Mouse (Mus musculus): ENCODE results near the gene Bpifb1. TPM values are rescaled to one million over a fixed set of nuclear protein-coding genes. Genes with fewer than 3 reads are reported as not detected.

Gene Bpifb1
- polyA plus RNA-seq, 1 experiment from 2014 or later, result 0.45 TPM

DNA sequence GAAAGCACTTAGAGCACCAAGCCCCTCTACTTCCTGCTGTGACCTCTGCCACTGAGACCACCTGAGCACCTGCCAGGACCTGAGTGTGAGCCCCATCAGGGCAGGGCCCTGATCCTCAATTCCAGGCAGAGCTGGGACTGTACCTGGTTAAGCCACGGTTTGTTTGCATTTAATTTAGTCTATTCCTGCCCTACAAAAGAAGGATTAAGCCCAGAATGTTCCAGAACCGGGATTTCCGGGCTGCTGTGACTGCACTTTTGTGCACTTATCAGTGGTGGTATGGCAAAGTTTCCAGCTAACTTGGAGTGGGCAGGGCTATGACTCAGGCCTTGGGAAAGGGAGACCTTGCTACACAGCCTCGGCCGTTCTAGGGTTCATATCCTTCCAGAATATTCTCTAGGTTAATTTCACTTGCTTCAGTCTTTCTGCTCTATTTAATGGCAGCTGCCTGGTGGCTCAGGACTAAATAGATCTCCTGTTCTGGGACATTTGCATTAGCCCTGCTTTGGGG lies 3.4 kb downstream of the Bpifb1 start:
- Histone ChIP-seq H3K27ac (ENCODE audit: low read length) (no peak overlapping the region), H3K36me3 (ENCODE audit: control insufficient read depth, insufficient read depth) (no peaks in the 10 kb centered on the region), H3K4me3 (ENCODE audit: low read length) (no peak overlapping the region), H3K27me3 (ENCODE audit: control insufficient read depth, insufficient read depth, low read length) (no peaks in the 10 kb centered on the region), H3K9me3 (replicated peaks; ENCODE audit: control insufficient read depth, low read length) (no peaks in the 10 kb centered on the region), H3K4me1 (ENCODE audit: control insufficient read depth, insufficient read depth, low read length) (peaks cover 16% of the 10 kb centered on the region), H3K4me2 (ENCODE audit: low read depth, low read length) (no peak overlapping the region), H3K9ac (ENCODE audit: low read length) (no peak overlapping the region)
- ATAC-seq (replicated peaks; ENCODE audit: extremely low read depth, insufficient read depth, low FRiP score), result no peak
- WGBS, result 49% methylated on average over 5 of the region's 5 CpGs

DNA sequence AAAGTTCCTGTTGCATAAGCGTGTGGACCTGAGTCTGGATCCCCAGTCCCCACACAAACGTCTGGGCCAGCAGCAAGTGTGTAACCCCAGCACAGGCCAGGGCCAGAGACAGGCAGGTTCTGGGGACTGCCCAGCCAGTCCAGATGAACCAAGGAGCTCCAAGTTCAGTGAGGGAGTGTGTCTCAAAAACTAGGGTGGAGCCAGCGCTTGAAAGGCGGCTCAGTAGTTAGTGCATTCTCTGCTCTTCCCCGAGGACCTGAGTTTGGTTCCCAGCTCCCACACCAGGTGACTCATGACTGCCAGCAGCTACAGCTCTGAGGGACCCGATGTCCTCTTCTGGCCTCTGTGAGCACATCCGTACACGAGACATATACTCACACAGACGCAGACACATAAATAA lies 6.4 kb downstream of the Bpifb1 start:
- H3K4me3 ChIP-seq (ENCODE audit: low read length), result no peak overlapping the region
- H3K9ac ChIP-seq (ENCODE audit: low read length), result no peak overlapping the region
- no peaks in the 10 kb centered on the region for H3K27me3 ChIP-seq (ENCODE audit: control insufficient read depth, insufficient read depth, low read length)
- no peak overlapping the region for H3K4me2 ChIP-seq (ENCODE audit: low read depth, low read length)
- no peak overlapping the region for H3K27ac ChIP-seq (ENCODE audit: low read length)
- H3K9me3 ChIP-seq (replicated peaks; ENCODE audit: control insufficient read depth, low read length), result no peaks in the 10 kb centered on the region
- peaks cover 10% of the 10 kb centered on the region for H3K4me1 ChIP-seq (ENCODE audit: control insufficient read depth, insufficient read depth, low read length)
- ATAC-seq (replicated peaks; ENCODE audit: extremely low read depth, insufficient read depth, low FRiP score), result no peak
- no peaks in the 10 kb centered on the region for H3K36me3 ChIP-seq (ENCODE audit: control insufficient read depth, insufficient read depth)
- 91% methylated on average over 9 of the region's 9 CpGs for WGBS

DNA sequence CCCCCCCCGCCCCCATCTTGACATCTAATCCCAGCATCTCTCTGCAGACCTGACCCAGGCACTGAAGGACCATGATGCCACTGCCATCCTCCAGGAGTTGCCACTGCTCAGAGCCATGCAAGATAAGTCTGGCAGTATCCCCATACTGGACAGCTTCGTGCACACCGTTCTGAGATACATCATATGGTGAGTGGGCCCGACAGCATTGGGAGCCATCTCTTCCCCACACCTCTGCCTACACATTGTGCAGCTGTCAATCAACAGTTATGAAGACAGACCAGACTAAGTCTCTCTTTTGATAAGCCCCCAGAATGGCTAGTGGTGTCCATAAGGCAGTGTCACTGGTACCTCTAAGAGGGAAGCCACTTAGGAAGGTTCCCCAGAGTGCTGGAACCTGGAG lies 14.0 kb downstream of the Bpifb1 start:
- Histone ChIP-seq H3K9me3 (replicated peaks; ENCODE audit: control insufficient read depth, low read length) (no peaks in the 10 kb centered on the region), H3K4me2 (ENCODE audit: low read depth, low read length) (no peak overlapping the region), H3K27ac (ENCODE audit: low read length) (no peak overlapping the region), H3K4me1 (ENCODE audit: control insufficient read depth, insufficient read depth, low read length) (peaks cover 8% of the 10 kb centered on the region), H3K36me3 (ENCODE audit: control insufficient read depth, insufficient read depth) (no peaks in the 10 kb centered on the region), H3K9ac (ENCODE audit: low read length) (no peak overlapping the region), H3K27me3 (ENCODE audit: control insufficient read depth, insufficient read depth, low read length) (no peaks in the 10 kb centered on the region), H3K4me3 (ENCODE audit: low read length) (no peak overlapping the region)
- ATAC-seq (replicated peaks; ENCODE audit: extremely low read depth, insufficient read depth, low FRiP score), result no peak
- 84% methylated on average over 4 of the region's 4 CpGs for WGBS

DNA sequence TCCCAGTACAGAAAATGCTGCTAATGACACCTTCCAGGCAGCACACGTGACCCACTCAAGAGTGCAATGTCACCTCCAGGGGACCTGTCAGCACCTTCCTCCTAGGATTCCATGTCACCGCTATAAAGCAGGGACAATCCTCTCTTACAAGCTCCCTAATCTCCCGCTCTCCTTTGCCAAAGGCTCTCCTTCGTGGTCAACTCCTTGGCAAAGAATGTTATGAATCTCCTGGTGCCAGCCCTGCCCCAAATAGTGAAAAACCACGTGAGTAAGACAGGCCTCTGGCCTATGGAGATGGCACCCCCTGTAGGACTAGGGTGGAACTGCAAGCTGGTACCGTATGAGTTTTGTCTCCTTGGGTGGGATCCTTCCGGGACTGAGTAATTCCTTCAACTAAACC lies 16.3 kb downstream of the Bpifb1 start:
- 30% methylated on average over 7 of the region's 7 CpGs for WGBS
- peak; percentile 92 for ATAC-seq (replicated peaks; ENCODE audit: extremely low read depth, insufficient read depth, low FRiP score)
- no peak overlapping the region for H3K4me2 ChIP-seq (ENCODE audit: low read depth, low read length)
- H3K4me3 ChIP-seq (ENCODE audit: low read length), result no peak overlapping the region
- H3K9ac ChIP-seq (ENCODE audit: low read length), result no peak overlapping the region
- peaks cover 8% of the 10 kb centered on the region for H3K4me1 ChIP-seq (ENCODE audit: control insufficient read depth, insufficient read depth, low read length)
- H3K27ac ChIP-seq (ENCODE audit: low read length), result peak overlapping the region; percentile 77
- no peaks in the 10 kb centered on the region for H3K27me3 ChIP-seq (ENCODE audit: control insufficient read depth, insufficient read depth, low read length)
- H3K9me3 ChIP-seq (replicated peaks; ENCODE audit: control insufficient read depth, low read length), result no peaks in the 10 kb centered on the region
- no peaks in the 10 kb centered on the region for H3K36me3 ChIP-seq (ENCODE audit: control insufficient read depth, insufficient read depth)

DNA sequence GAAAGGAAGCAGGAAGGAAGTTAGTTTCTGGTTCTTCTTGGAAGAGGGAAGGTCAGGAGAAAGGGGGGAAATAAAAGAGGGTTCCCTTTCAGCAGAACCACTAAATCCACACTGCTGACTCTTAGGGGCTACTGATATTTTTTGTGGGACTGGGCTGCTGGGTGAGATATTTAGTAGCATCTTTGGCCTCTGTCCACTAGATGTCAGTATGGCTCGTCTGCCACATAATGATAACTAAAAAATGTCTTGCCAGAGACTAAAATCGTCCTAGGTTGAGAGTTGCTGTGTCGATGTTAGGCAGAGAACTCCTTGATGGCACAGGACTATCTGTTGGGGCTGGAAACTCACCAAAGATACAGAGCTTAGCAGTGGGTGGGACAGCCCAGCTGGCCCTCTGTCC lies 18.5 kb downstream of the Bpifb1 start:
- no peak for ATAC-seq (replicated peaks; ENCODE audit: extremely low read depth, insufficient read depth, low FRiP score)
- no peaks in the 10 kb centered on the region for H3K9me3 ChIP-seq (replicated peaks; ENCODE audit: control insufficient read depth, low read length)
- H3K36me3 ChIP-seq (ENCODE audit: control insufficient read depth, insufficient read depth), result no peaks in the 10 kb centered on the region
- H3K4me1 ChIP-seq (ENCODE audit: control insufficient read depth, insufficient read depth, low read length), result peaks cover 8% of the 10 kb centered on the region
- H3K27me3 ChIP-seq (ENCODE audit: control insufficient read depth, insufficient read depth, low read length), result no peaks in the 10 kb centered on the region
- H3K4me2 ChIP-seq (ENCODE audit: low read depth, low read length), result no peak overlapping the region
- WGBS, result 10% methylated on average over 3 of the region's 3 CpGs
- H3K9ac ChIP-seq (ENCODE audit: low read length), result no peak overlapping the region
- H3K27ac ChIP-seq (ENCODE audit: low read length), result no peak overlapping the region
- no peak overlapping the region for H3K4me3 ChIP-seq (ENCODE audit: low read length)

DNA sequence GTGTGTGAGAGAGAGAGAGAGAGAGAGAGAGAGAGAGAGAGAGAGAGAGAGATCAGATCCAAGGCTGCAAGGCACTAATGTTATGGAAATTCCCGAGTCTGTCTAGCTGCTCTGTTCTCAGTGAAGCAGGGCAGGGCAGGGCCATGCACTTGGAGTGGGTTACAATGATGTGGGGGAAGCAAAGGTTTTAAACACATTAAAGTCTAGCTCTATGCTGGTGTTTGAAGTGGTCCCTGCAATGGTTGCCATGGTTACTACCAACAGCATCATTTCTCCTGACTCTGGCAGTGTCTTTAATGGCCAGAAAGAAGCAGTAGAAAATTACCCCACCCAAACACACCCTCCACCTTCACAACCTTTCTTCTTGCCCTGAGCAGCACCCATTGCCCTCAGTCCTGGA lies 20.5 kb downstream of the Bpifb1 start:
- no peak overlapping the region for H3K4me3 ChIP-seq (ENCODE audit: low read length)
- H3K27me3 ChIP-seq (ENCODE audit: control insufficient read depth, insufficient read depth, low read length), result no peaks in the 10 kb centered on the region
- no peak overlapping the region for H3K27ac ChIP-seq (ENCODE audit: low read length)
- no peaks in the 10 kb centered on the region for H3K36me3 ChIP-seq (ENCODE audit: control insufficient read depth, insufficient read depth)
- no peak overlapping the region for H3K4me2 ChIP-seq (ENCODE audit: low read depth, low read length)
- H3K9ac ChIP-seq (ENCODE audit: low read length), result no peak overlapping the region
- ATAC-seq (replicated peaks; ENCODE audit: extremely low read depth, insufficient read depth, low FRiP score), result no peak
- no peaks in the 10 kb centered on the region for H3K9me3 ChIP-seq (replicated peaks; ENCODE audit: control insufficient read depth, low read length)
- 62% methylated on average over 1 of the region's 1 CpGs for WGBS
- H3K4me1 ChIP-seq (ENCODE audit: control insufficient read depth, insufficient read depth, low read length), result peaks cover 8% of the 10 kb centered on the region

DNA sequence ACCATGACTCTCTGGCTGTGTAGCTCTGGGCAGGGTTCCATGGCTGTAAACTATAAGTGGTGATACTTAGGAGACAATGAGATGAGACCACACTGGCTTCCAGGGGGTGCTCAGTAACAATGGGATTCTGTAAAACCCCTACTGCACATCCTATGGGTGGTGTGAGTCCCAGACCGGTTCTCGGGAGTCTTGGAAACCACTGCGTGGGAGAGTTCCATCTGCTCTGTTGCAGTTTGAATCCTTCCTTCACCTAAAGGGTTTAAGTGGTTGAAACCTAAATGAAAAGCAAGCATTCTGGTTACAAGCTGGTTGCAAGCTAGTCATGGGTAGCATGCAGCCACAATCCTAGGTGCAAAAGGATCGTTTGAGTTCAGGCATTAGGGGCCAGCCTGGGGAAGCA lies 21.3 kb downstream of the Bpifb1 start:
- no peak overlapping the region for H3K4me3 ChIP-seq (ENCODE audit: low read length)
- H3K27me3 ChIP-seq (ENCODE audit: control insufficient read depth, insufficient read depth, low read length), result no peaks in the 10 kb centered on the region
- WGBS, result 83% methylated on average over 4 of the region's 4 CpGs
- H3K27ac ChIP-seq (ENCODE audit: low read length), result no peak overlapping the region
- H3K4me1 ChIP-seq (ENCODE audit: control insufficient read depth, insufficient read depth, low read length), result peaks cover 4% of the 10 kb centered on the region
- H3K36me3 ChIP-seq (ENCODE audit: control insufficient read depth, insufficient read depth), result no peaks in the 10 kb centered on the region
- no peak overlapping the region for H3K4me2 ChIP-seq (ENCODE audit: low read depth, low read length)
- no peak for ATAC-seq (replicated peaks; ENCODE audit: extremely low read depth, insufficient read depth, low FRiP score)
- no peak overlapping the region for H3K9ac ChIP-seq (ENCODE audit: low read length)
- no peaks in the 10 kb centered on the region for H3K9me3 ChIP-seq (replicated peaks; ENCODE audit: control insufficient read depth, low read length)

DNA sequence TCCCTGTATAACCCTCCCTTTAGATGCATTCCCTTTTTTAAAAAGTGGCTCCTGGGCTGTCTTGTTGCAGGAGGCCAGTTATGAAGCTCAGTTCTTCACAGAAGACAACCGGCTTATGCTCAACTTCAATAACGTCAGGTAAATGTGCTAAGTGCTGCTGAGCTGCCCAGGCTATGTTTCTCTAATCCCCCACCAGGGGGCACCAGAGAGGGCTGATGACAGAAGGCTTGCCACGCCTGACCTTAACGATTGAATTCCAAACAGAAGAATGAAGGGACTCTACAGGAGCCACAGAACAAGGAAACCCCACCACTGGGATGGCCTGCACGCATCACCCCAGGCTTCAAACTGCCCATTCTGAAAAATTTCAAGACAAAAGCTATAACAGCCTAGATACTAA lies 24.6 kb downstream of the Bpifb1 start:
- no peak overlapping the region for H3K27ac ChIP-seq (ENCODE audit: low read length)
- no peaks in the 10 kb centered on the region for H3K4me1 ChIP-seq (ENCODE audit: control insufficient read depth, insufficient read depth, low read length)
- no peak overlapping the region for H3K4me3 ChIP-seq (ENCODE audit: low read length)
- no peaks in the 10 kb centered on the region for H3K27me3 ChIP-seq (ENCODE audit: control insufficient read depth, insufficient read depth, low read length)
- no peak for ATAC-seq (replicated peaks; ENCODE audit: extremely low read depth, insufficient read depth, low FRiP score)
- no peaks in the 10 kb centered on the region for H3K9me3 ChIP-seq (replicated peaks; ENCODE audit: control insufficient read depth, low read length)
- H3K4me2 ChIP-seq (ENCODE audit: low read depth, low read length), result no peak overlapping the region
- no peak overlapping the region for H3K9ac ChIP-seq (ENCODE audit: low read length)
- no peaks in the 10 kb centered on the region for H3K36me3 ChIP-seq (ENCODE audit: control insufficient read depth, insufficient read depth)
- 11% methylated on average over 5 of the region's 5 CpGs for WGBS

DNA sequence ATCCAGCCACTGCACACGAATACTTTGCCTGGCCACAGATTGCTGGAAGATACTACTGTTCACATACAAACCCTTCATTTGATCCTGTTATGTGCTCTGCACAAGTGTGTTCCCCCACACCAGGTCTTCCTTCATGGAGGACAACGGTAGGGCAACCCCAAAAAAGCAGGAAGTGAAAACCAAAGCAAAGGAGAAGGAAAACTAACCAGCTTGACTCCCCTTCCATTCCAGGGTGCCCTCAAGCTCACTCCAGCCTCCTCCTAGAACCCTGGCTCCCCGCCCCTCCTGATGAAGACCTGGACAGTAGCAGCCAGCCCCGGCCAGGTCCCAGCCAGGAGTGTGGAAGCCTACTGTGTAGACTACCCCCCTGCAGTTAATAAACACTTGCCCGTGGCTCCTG lies 29.3 kb downstream of the Bpifb1 start:
- no peak overlapping the region for H3K4me3 ChIP-seq (ENCODE audit: low read length)
- WGBS, result 79% methylated on average over 5 of the region's 5 CpGs
- no peak overlapping the region for H3K4me2 ChIP-seq (ENCODE audit: low read depth, low read length)
- peaks cover 15% of the 10 kb centered on the region for H3K4me1 ChIP-seq (ENCODE audit: control insufficient read depth, insufficient read depth, low read length)
- H3K27ac ChIP-seq (ENCODE audit: low read length), result no peak overlapping the region
- H3K36me3 ChIP-seq (ENCODE audit: control insufficient read depth, insufficient read depth), result no peaks in the 10 kb centered on the region
- H3K27me3 ChIP-seq (ENCODE audit: control insufficient read depth, insufficient read depth, low read length), result no peaks in the 10 kb centered on the region
- no peak for ATAC-seq (replicated peaks; ENCODE audit: extremely low read depth, insufficient read depth, low FRiP score)
- no peak overlapping the region for H3K9ac ChIP-seq (ENCODE audit: low read length)
- no peaks in the 10 kb centered on the region for H3K9me3 ChIP-seq (replicated peaks; ENCODE audit: control insufficient read depth, low read length)

Data from heart, embryonic 16.5 days (tissue).